Mouse (Mus musculus) midbrain, embryonic 15.5 days (tissue): ENCODE measurements around the gene Cd44. TPM values are rescaled to one million over a fixed set of nuclear protein-coding genes. Genes with fewer than 3 reads are reported as not detected.

ENCODE experiments used
- ATAC-seq: fragments of 200-750 bp; cut with Nextera tagmentation; replicated peaks from 2 replicates; pipeline ENCODE4 v1.8.0; 2017; ENCODE audit warnings: moderate TSS enrichment
- H3K27ac ChIP-seq: fragments of 300-500 bp; sonication (generic); 2 replicates; pipeline ENCODE4 v1.5.1; 2015; ENCODE audit warnings: mild to moderate bottlenecking, inconsistent platforms
- H3K27me3 ChIP-seq: fragments of 300-500 bp; sonication (generic); replicated peaks from 2 replicates; pipeline ENCODE4 v1.6.1; 2015; ENCODE audit warnings: inconsistent platforms
- H3K36me3 ChIP-seq: fragments of 300-500 bp; sonication (generic); replicated peaks from 2 replicates; pipeline ENCODE4 v1.6.1; 2015; ENCODE audit warnings: inconsistent platforms
- H3K4me1 ChIP-seq: fragments of 300-500 bp; sonication (generic); 2 replicates; pipeline ENCODE4 v1.6.1; 2015; ENCODE audit warnings: inconsistent platforms
- H3K4me2 ChIP-seq: fragments of 300-500 bp; sonication (generic); 2 replicates; pipeline ENCODE4 v1.6.1; 2015; ENCODE audit warnings: inconsistent platforms, mild to moderate bottlenecking, moderate library complexity
- H3K4me3 ChIP-seq: fragments of 300-500 bp; sonication (generic); 2 replicates; pipeline ENCODE4 v1.5.1; 2015; ENCODE audit warnings: mild to moderate bottlenecking, inconsistent platforms
- H3K9ac ChIP-seq: fragments of 300-500 bp; sonication (generic); 2 replicates; pipeline ENCODE4 v1.6.1; 2015; ENCODE audit warnings: mild to moderate bottlenecking, inconsistent platforms
- H3K9me3 ChIP-seq: fragments of 300-500 bp; sonication (generic); 2 replicates; pipeline ENCODE4 v1.6.1; 2016; ENCODE audit warnings: inconsistent platforms
- WGBS: fragments of 180-500 bp; shearing (Covaris S2); methylation state at CpG from one replicate; pipeline ENCODE4 v1.1.7; 2015; ENCODE audit warnings: mixed read lengths; 5-methylcytosine and 5-hydroxymethylcytosine counted together
- polyA plus RNA-seq: library from polyadenylated mRNA; unstranded; fragments of >200 nt; fragmentation: Nextera tagmentation; extraction: Ambion mirVana; gene quantifications from 2 replicates; pipeline ENCODE4 v1.2.1, GENCODE M21; 2015

Cd44 gene
- polyA plus RNA-seq, 1 experiment from 2014 or later = 2.3 TPM

- Histone ChIP-seq H3K9ac (no peak overlapping the region), H3K4me2 (no peak overlapping the region), H3K36me3 (no peaks in the 10 kb centered on the region), H3K27ac (no peak overlapping the region), H3K9me3 (no peaks in the 10 kb centered on the region), H3K27me3 (no peaks in the 10 kb centered on the region), H3K4me3 (no peak overlapping the region), H3K4me1 (peaks cover 5% of the 10 kb centered on the region; the same call in 1 of the 2 replicates)
- ATAC-seq = no peak
- WGBS = 71% methylated on average over 3 of the region's 3 CpGs
Observed at GRCm38 (mm10) chr2:102934834-102935233, 33.4 kb upstream of the Cd44 start.

GRCm38 (mm10) chr2:102933787-102934186 is 32.3 kb upstream of the Cd44 start:
- no peaks in the 10 kb centered on the region for H3K9me3 ChIP-seq
- H3K27ac ChIP-seq = no peak overlapping the region
- no peak for ATAC-seq
- no peak overlapping the region for H3K4me3 ChIP-seq
- H3K36me3 ChIP-seq = no peaks in the 10 kb centered on the region
- no peak overlapping the region for H3K4me2 ChIP-seq
- H3K27me3 ChIP-seq = no peaks in the 10 kb centered on the region
- peaks cover 5% of the 10 kb centered on the region; the same call in 1 of the 2 replicates for H3K4me1 ChIP-seq
- H3K9ac ChIP-seq = no peak overlapping the region

GRCm38 (mm10) chr2:102933142-102933541 is 31.7 kb upstream of the Cd44 start:
- no peak for ATAC-seq
- Histone ChIP-seq H3K27me3 (no peaks in the 10 kb centered on the region), H3K9me3 (no peaks in the 10 kb centered on the region), H3K4me3 (no peak overlapping the region), H3K36me3 (no peaks in the 10 kb centered on the region), H3K4me2 (no peak overlapping the region), H3K9ac (no peak overlapping the region), H3K4me1 (peaks cover 5% of the 10 kb centered on the region; the same call in 1 of the 2 replicates), H3K27ac (no peak overlapping the region)
- WGBS = 27% methylated on average over 4 of the region's 4 CpGs

GRCm38 (mm10) chr2:102932667-102933066 is 31.2 kb upstream of the Cd44 start:
- no peaks in the 10 kb centered on the region for H3K27me3 ChIP-seq
- H3K9ac ChIP-seq = no peak overlapping the region
- H3K27ac ChIP-seq = no peak overlapping the region
- no peak overlapping the region for H3K4me2 ChIP-seq
- no peak overlapping the region for H3K4me3 ChIP-seq
- H3K4me1 ChIP-seq = peaks cover 5% of the 10 kb centered on the region; the same call in 1 of the 2 replicates
- H3K36me3 ChIP-seq = no peaks in the 10 kb centered on the region
- H3K9me3 ChIP-seq = no peaks in the 10 kb centered on the region
- WGBS = 29% methylated on average over 1 of the region's 1 CpGs
- ATAC-seq = no peak

GRCm38 (mm10) chr2:102928211-102928610 is 26.7 kb upstream of the Cd44 start:
- H3K36me3 ChIP-seq = no peaks in the 10 kb centered on the region
- H3K27me3 ChIP-seq = no peaks in the 10 kb centered on the region
- H3K27ac ChIP-seq = no peak overlapping the region
- no peaks in the 10 kb centered on the region for H3K9me3 ChIP-seq
- H3K4me3 ChIP-seq = no peak overlapping the region
- H3K4me1 ChIP-seq = peaks cover 4% of the 10 kb centered on the region; the same call in 1 of the 2 replicates
- H3K9ac ChIP-seq = no peak overlapping the region
- ATAC-seq = no peak
- no peak overlapping the region for H3K4me2 ChIP-seq

- H3K9ac ChIP-seq = no peak overlapping the region
- H3K36me3 ChIP-seq = no peaks in the 10 kb centered on the region
- no peak for ATAC-seq
- 88% methylated on average over 1 of the region's 1 CpGs for WGBS
- H3K27me3 ChIP-seq = no peaks in the 10 kb centered on the region
- no peaks in the 10 kb centered on the region for H3K4me1 ChIP-seq
- H3K4me3 ChIP-seq = no peak overlapping the region
- no peak overlapping the region for H3K4me2 ChIP-seq
- no peak overlapping the region for H3K27ac ChIP-seq
- H3K9me3 ChIP-seq = no peaks in the 10 kb centered on the region
Observed at GRCm38 (mm10) chr2:102924480-102924879, 23.0 kb upstream of the Cd44 start.

- H3K27me3 ChIP-seq = no peaks in the 10 kb centered on the region
- no peaks in the 10 kb centered on the region for H3K9me3 ChIP-seq
- no peak overlapping the region for H3K9ac ChIP-seq
- H3K4me2 ChIP-seq = no peak overlapping the region
- ATAC-seq = no peak
- H3K4me1 ChIP-seq = no peaks in the 10 kb centered on the region
- H3K4me3 ChIP-seq = no peak overlapping the region
- 77% methylated on average over 3 of the region's 3 CpGs for WGBS
- no peaks in the 10 kb centered on the region for H3K36me3 ChIP-seq
- H3K27ac ChIP-seq = no peak overlapping the region
Observed at GRCm38 (mm10) chr2:102923682-102924081, 22.2 kb upstream of the Cd44 start.

- Histone ChIP-seq H3K36me3 (no peaks in the 10 kb centered on the region), H3K4me3 (no peak overlapping the region), H3K9ac (no peak overlapping the region), H3K4me2 (no peak overlapping the region), H3K4me1 (no peaks in the 10 kb centered on the region), H3K9me3 (no peaks in the 10 kb centered on the region), H3K27ac (no peak overlapping the region), H3K27me3 (no peaks in the 10 kb centered on the region)
- ATAC-seq = no peak
- 94% methylated on average over 3 of the region's 3 CpGs for WGBS
Observed at GRCm38 (mm10) chr2:102922066-102922465, 20.6 kb upstream of the Cd44 start.

- Histone ChIP-seq H3K27me3 (no peaks in the 10 kb centered on the region), H3K4me2 (no peak overlapping the region), H3K9ac (no peak overlapping the region), H3K4me1 (no peaks in the 10 kb centered on the region), H3K27ac (no peak overlapping the region), H3K9me3 (no peaks in the 10 kb centered on the region), H3K36me3 (no peaks in the 10 kb centered on the region), H3K4me3 (no peak overlapping the region)
- no peak for ATAC-seq
- 85% methylated on average over 1 of the region's 1 CpGs for WGBS
Observed at GRCm38 (mm10) chr2:102918301-102918700, 16.8 kb upstream of the Cd44 start.

GRCm38 (mm10) chr2:102916596-102916995 is 15.1 kb upstream of the Cd44 start:
- Histone ChIP-seq H3K4me1 (no peaks in the 10 kb centered on the region), H3K27me3 (no peaks in the 10 kb centered on the region), H3K27ac (no peak overlapping the region), H3K4me2 (no peak overlapping the region), H3K9ac (no peak overlapping the region), H3K4me3 (no peak overlapping the region), H3K36me3 (no peaks in the 10 kb centered on the region), H3K9me3 (no peaks in the 10 kb centered on the region)
- no peak for ATAC-seq
- WGBS = 74% methylated on average over 3 of the region's 3 CpGs

GRCm38 (mm10) chr2:102914675-102915074 is 13.2 kb upstream of the Cd44 start:
- Histone ChIP-seq H3K27me3 (no peaks in the 10 kb centered on the region), H3K9ac (no peak overlapping the region), H3K4me1 (no peaks in the 10 kb centered on the region), H3K36me3 (no peaks in the 10 kb centered on the region), H3K27ac (no peak overlapping the region), H3K9me3 (no peaks in the 10 kb centered on the region), H3K4me2 (no peak overlapping the region), H3K4me3 (no peak overlapping the region)
- ATAC-seq = no peak
- 76% methylated on average over 5 of the region's 5 CpGs for WGBS

GRCm38 (mm10) chr2:102913833-102914545 is 12.5 kb upstream of the Cd44 start:
- Histone ChIP-seq H3K36me3 (no peaks in the 10 kb centered on the region), H3K9me3 (no peaks in the 10 kb centered on the region), H3K9ac (no peak overlapping the region), H3K27ac (no peak overlapping the region), H3K4me3 (no peak overlapping the region), H3K4me2 (no peak overlapping the region), H3K4me1 (no peaks in the 10 kb centered on the region), H3K27me3 (no peaks in the 10 kb centered on the region)
- 79% methylated on average over 11 of the region's 11 CpGs for WGBS
- ATAC-seq = no peak

GRCm38 (mm10) chr2:102912951-102913350 is 11.5 kb upstream of the Cd44 start:
- Histone ChIP-seq H3K4me2 (no peak overlapping the region), H3K27ac (no peak overlapping the region), H3K36me3 (no peaks in the 10 kb centered on the region), H3K4me3 (no peak overlapping the region), H3K27me3 (no peaks in the 10 kb centered on the region), H3K4me1 (no peaks in the 10 kb centered on the region), H3K9me3 (no peaks in the 10 kb centered on the region), H3K9ac (no peak overlapping the region)
- 75% methylated on average over 2 of the region's 2 CpGs for WGBS
- ATAC-seq = no peak
